Mouse (Mus musculus): Measurements from ENCODE around the gene Fosb. TPM values are rescaled to one million over a fixed set of nuclear protein-coding genes. Genes with fewer than 3 reads are reported as not detected.

The Fosb gene
- total and polyA plus RNA-seq, 2 experiments = 0.06 to 0.09 TPM

GRCm38 (mm10) chr7:19327782-19328181, 17.9 kb upstream of the Fosb start:
- H3K4me1 ChIP-seq (ENCODE audit: control insufficient read depth, insufficient read depth, low read length) = peaks cover 2% of the 10 kb centered on the region; the same call in 1 of the 2 replicates
- H3K36me3 ChIP-seq (ENCODE audit: control insufficient read depth, insufficient read depth, low read length) = no peaks in the 10 kb centered on the region
- no peaks in the 10 kb centered on the region for H3K27me3 ChIP-seq (ENCODE audit: control insufficient read depth, insufficient read depth, low read length)
- no peaks in the 10 kb centered on the region for H3K79me2 ChIP-seq (ENCODE audit: control insufficient read depth, insufficient read depth, low read length)
- H3K27ac ChIP-seq (replicated peaks; ENCODE audit: insufficient read depth, low read depth, low read length) = no peak overlapping the region
- no peak for DNase-seq (ENCODE audit: extremely low read depth, low read depth, low spot score)
- TF ChIP-seq CTCF (IDR thresholded peaks at IDR 0.05; ENCODE audit: low read depth, low read length) (no peak), POLR2A (IDR thresholded peaks at IDR 0.05; ENCODE audit: extremely low read depth, insufficient read depth, low read length) (no peak)
- no peak overlapping the region for H3K4me3 ChIP-seq (ENCODE audit: insufficient read depth, low read depth, low read length)
- no peak overlapping the region for H3K9ac ChIP-seq (ENCODE audit: low read depth, low read length)
- 87% methylated on average over 5 of the region's 5 CpGs for WGBS

- Histone ChIP-seq H3K9ac (ENCODE audit: low read depth, low read length) (no peak overlapping the region), H3K4me1 (ENCODE audit: control insufficient read depth, insufficient read depth, low read length) (peaks cover 2% of the 10 kb centered on the region; the same call in 1 of the 2 replicates), H3K27ac (replicated peaks; ENCODE audit: insufficient read depth, low read depth, low read length) (peak overlapping the region; percentile 40), H3K79me2 (ENCODE audit: control insufficient read depth, insufficient read depth, low read length) (no peaks in the 10 kb centered on the region), H3K36me3 (ENCODE audit: control insufficient read depth, insufficient read depth, low read length) (no peaks in the 10 kb centered on the region), H3K4me3 (ENCODE audit: insufficient read depth, low read depth, low read length) (peak overlapping the region; percentile 7; the same call in 1 of the 2 replicates), H3K27me3 (ENCODE audit: control insufficient read depth, insufficient read depth, low read length) (no peaks in the 10 kb centered on the region)
- no peak for TF ChIP-seq CTCF (IDR thresholded peaks at IDR 0.05; ENCODE audit: low read depth, low read length)
- no peak for TF ChIP-seq POLR2A (IDR thresholded peaks at IDR 0.05; ENCODE audit: extremely low read depth, insufficient read depth, low read length)
- DNase-seq (ENCODE audit: extremely low read depth, low read depth, low spot score) = peak; percentile 82
- WGBS = 1% methylated on average over 22 of the region's 22 CpGs
Measured at GRCm38 (mm10) chr7:19327128-19327527, 17.3 kb upstream of the Fosb start.

- TF ChIP-seq POLR2A (IDR thresholded peaks at IDR 0.05; ENCODE audit: extremely low read depth, insufficient read depth, low read length) = no peak
- no peak for TF ChIP-seq CTCF (IDR thresholded peaks at IDR 0.05; ENCODE audit: low read depth, low read length)
- peak overlapping the region; percentile 40 for H3K27ac ChIP-seq (replicated peaks; ENCODE audit: insufficient read depth, low read depth, low read length)
- H3K4me3 ChIP-seq (ENCODE audit: insufficient read depth, low read depth, low read length) = peak overlapping the region; percentile 22; the same call in 1 of the 2 replicates
- no peak overlapping the region for H3K9ac ChIP-seq (ENCODE audit: low read depth, low read length)
- H3K79me2 ChIP-seq (ENCODE audit: control insufficient read depth, insufficient read depth, low read length) = no peaks in the 10 kb centered on the region
- H3K36me3 ChIP-seq (ENCODE audit: control insufficient read depth, insufficient read depth, low read length) = no peaks in the 10 kb centered on the region
- H3K4me1 ChIP-seq (ENCODE audit: control insufficient read depth, insufficient read depth, low read length) = peaks cover 2% of the 10 kb centered on the region; the same call in 1 of the 2 replicates
- 1% methylated on average over 20 of the region's 20 CpGs for WGBS
- peak; percentile 45 for DNase-seq (ENCODE audit: extremely low read depth, low read depth, low spot score)
- no peaks in the 10 kb centered on the region for H3K27me3 ChIP-seq (ENCODE audit: control insufficient read depth, insufficient read depth, low read length)
Measured at GRCm38 (mm10) chr7:19326359-19326758, 16.5 kb upstream of the Fosb start.

- Histone ChIP-seq H3K27me3 (ENCODE audit: control insufficient read depth, insufficient read depth, low read length) (no peaks in the 10 kb centered on the region), H3K36me3 (ENCODE audit: control insufficient read depth, insufficient read depth, low read length) (no peaks in the 10 kb centered on the region), H3K9ac (ENCODE audit: low read depth, low read length) (no peak overlapping the region), H3K79me2 (ENCODE audit: control insufficient read depth, insufficient read depth, low read length) (no peaks in the 10 kb centered on the region), H3K4me1 (ENCODE audit: control insufficient read depth, insufficient read depth, low read length) (peaks cover 2% of the 10 kb centered on the region; the same call in 1 of the 2 replicates), H3K27ac (replicated peaks; ENCODE audit: insufficient read depth, low read depth, low read length) (no peak overlapping the region), H3K4me3 (ENCODE audit: insufficient read depth, low read depth, low read length) (no peak overlapping the region)
- 82% methylated on average over 21 of the region's 21 CpGs for WGBS
- DNase-seq (ENCODE audit: extremely low read depth, low read depth, low spot score) = no peak
- TF ChIP-seq CTCF (IDR thresholded peaks at IDR 0.05; ENCODE audit: low read depth, low read length) (no peak), POLR2A (IDR thresholded peaks at IDR 0.05; ENCODE audit: extremely low read depth, insufficient read depth, low read length) (no peak)
Measured at GRCm38 (mm10) chr7:19325262-19326199, 15.7 kb upstream of the Fosb start.

GRCm38 (mm10) chr7:19324221-19324620, 14.4 kb upstream of the Fosb start:
- no peaks in the 10 kb centered on the region for H3K79me2 ChIP-seq (ENCODE audit: control insufficient read depth, insufficient read depth, low read length)
- H3K4me3 ChIP-seq (ENCODE audit: insufficient read depth, low read depth, low read length) = no peak overlapping the region
- TF ChIP-seq POLR2A (IDR thresholded peaks at IDR 0.05; ENCODE audit: extremely low read depth, insufficient read depth, low read length) (no peak), CTCF (IDR thresholded peaks at IDR 0.05; ENCODE audit: low read depth, low read length) (no peak)
- no peaks in the 10 kb centered on the region for H3K36me3 ChIP-seq (ENCODE audit: control insufficient read depth, insufficient read depth, low read length)
- 86% methylated on average over 11 of the region's 11 CpGs for WGBS
- DNase-seq (ENCODE audit: extremely low read depth, low read depth, low spot score) = no peak
- peaks cover 2% of the 10 kb centered on the region; the same call in 1 of the 2 replicates for H3K4me1 ChIP-seq (ENCODE audit: control insufficient read depth, insufficient read depth, low read length)
- no peak overlapping the region for H3K27ac ChIP-seq (replicated peaks; ENCODE audit: insufficient read depth, low read depth, low read length)
- no peaks in the 10 kb centered on the region for H3K27me3 ChIP-seq (ENCODE audit: control insufficient read depth, insufficient read depth, low read length)
- no peak overlapping the region for H3K9ac ChIP-seq (ENCODE audit: low read depth, low read length)

Measured in liver, adult 2 months (tissue).